Comparison of ENCODE assay signal across 17 mouse cellular contexts in genomic region chr6:6107419-6107966, GRCm38 (mm10).
DNase-seq lines count a peak whose midpoint lies in the region; ATAC-seq and TF ChIP-seq lines count a peak whose summit lies in the region.
"Had no signal": no experiment of that assay in that cellular context is flagged by ENCODE, and none has a peak within 500 bp of the region (broad histone marks: within the 10 kb centered on the region; RNA-seq: fewer than 3 reads in every experiment).

No protein-coding gene starts in this region.

- H3K9ac ChIP-seq in forebrain, embryonic 14.5 days (ENCODE audit: low read length), result no peak overlapping the region
- no peak overlapping the region for H3K9ac ChIP-seq in forebrain, embryonic 12.5 days
- H3K9ac ChIP-seq in intestine, postnatal 0 days (ENCODE audit: low read depth, low read length), result no peak overlapping the region
- H3K9ac ChIP-seq in intestine, embryonic 15.5 days, result no peak overlapping the region
- no peak overlapping the region for H3K9ac ChIP-seq in midbrain, postnatal 0 days (replicated peaks; ENCODE audit: low read length, poor library complexity, severe bottlenecking)
- H3K9ac ChIP-seq in midbrain, embryonic 15.5 days, result no peak overlapping the region
- H3K9ac ChIP-seq: heart, embryonic 13.5 days; liver, embryonic 14.5 days had no signal

- H3K27me3 ChIP-seq in forebrain, embryonic 14.5 days (replicated peaks; ENCODE audit: control insufficient read depth, insufficient read depth, low read length), result no peaks in the 10 kb centered on the region
- H3K27me3 ChIP-seq in forebrain, embryonic 12.5 days, result no peaks in the 10 kb centered on the region
- no peaks in the 10 kb centered on the region for H3K27me3 ChIP-seq in intestine, postnatal 0 days (replicated peaks; ENCODE audit: control insufficient read depth, insufficient read depth, low read length)
- H3K27me3 ChIP-seq in intestine, embryonic 15.5 days (replicated peaks), result no peaks in the 10 kb centered on the region
- H3K27me3 ChIP-seq in midbrain, postnatal 0 days (ENCODE audit: insufficient read depth, low read length), result no peaks in the 10 kb centered on the region
- no peaks in the 10 kb centered on the region for H3K27me3 ChIP-seq in midbrain, embryonic 15.5 days (replicated peaks)
- H3K27me3 ChIP-seq: heart, embryonic 13.5 days had no signal

- H3K4me2 ChIP-seq in forebrain, embryonic 14.5 days (ENCODE audit: low read length), result no peak overlapping the region
- H3K4me2 ChIP-seq in forebrain, embryonic 12.5 days, result no peak overlapping the region
- no peak overlapping the region for H3K4me2 ChIP-seq in intestine, postnatal 0 days (replicated peaks; ENCODE audit: low read depth)
- H3K4me2 ChIP-seq in intestine, embryonic 15.5 days (replicated peaks), result no peak overlapping the region
- H3K4me2 ChIP-seq in midbrain, postnatal 0 days (ENCODE audit: low read depth, low read length, poor library complexity, severe bottlenecking), result no peak overlapping the region
- no peak overlapping the region for H3K4me2 ChIP-seq in midbrain, embryonic 15.5 days
- H3K4me2 ChIP-seq: heart, embryonic 13.5 days; midbrain, embryonic 11.5 days had no signal

- H3K9me3 ChIP-seq in forebrain, embryonic 14.5 days (replicated peaks; ENCODE audit: control insufficient read depth, low read length), result no peaks in the 10 kb centered on the region
- no peaks in the 10 kb centered on the region for H3K9me3 ChIP-seq in forebrain, embryonic 12.5 days
- no peaks in the 10 kb centered on the region for H3K9me3 ChIP-seq in intestine, postnatal 0 days (ENCODE audit: control insufficient read depth)
- H3K9me3 ChIP-seq in intestine, embryonic 15.5 days, result no peaks in the 10 kb centered on the region
- H3K9me3 ChIP-seq in midbrain, postnatal 0 days (ENCODE audit: low read length), result no peaks in the 10 kb centered on the region
- no peaks in the 10 kb centered on the region for H3K9me3 ChIP-seq in midbrain, embryonic 15.5 days
- H3K9me3 ChIP-seq: heart, embryonic 13.5 days had no signal

- WGBS in forebrain, embryonic 14.5 days, result 73% methylated on average over 5 of the region's 5 CpGs
- WGBS in forebrain, embryonic 12.5 days, result 73% methylated on average over 5 of the region's 5 CpGs
- 64% methylated on average over 5 of the region's 5 CpGs for WGBS in intestine, postnatal 0 days
- 61% methylated on average over 5 of the region's 5 CpGs for WGBS in intestine, embryonic 15.5 days
- 58% methylated on average over 5 of the region's 5 CpGs for WGBS in midbrain, postnatal 0 days
- WGBS in midbrain, embryonic 15.5 days, result 58% methylated on average over 5 of the region's 5 CpGs

- no peak overlapping the region for H3K4me3 ChIP-seq in forebrain, embryonic 14.5 days (ENCODE audit: low read depth, low read length)
- H3K4me3 ChIP-seq in forebrain, embryonic 12.5 days (replicated peaks), result no peak overlapping the region
- no peak overlapping the region for H3K4me3 ChIP-seq in intestine, postnatal 0 days (ENCODE audit: low read depth, low read length)
- H3K4me3 ChIP-seq in intestine, embryonic 15.5 days (replicated peaks), result no peak overlapping the region
- no peak overlapping the region for H3K4me3 ChIP-seq in midbrain, postnatal 0 days (ENCODE audit: low read depth, low read length)
- no peak overlapping the region for H3K4me3 ChIP-seq in midbrain, embryonic 15.5 days
- H3K4me3 ChIP-seq: heart, embryonic 13.5 days had no signal

- H3K27ac ChIP-seq in forebrain, embryonic 14.5 days (ENCODE audit: low read depth, low read length), result no peak overlapping the region
- no peak overlapping the region for H3K27ac ChIP-seq in forebrain, embryonic 12.5 days
- no peak overlapping the region for H3K27ac ChIP-seq in intestine, postnatal 0 days (ENCODE audit: low read depth, low read length)
- no peak overlapping the region for H3K27ac ChIP-seq in intestine, embryonic 15.5 days
- H3K27ac ChIP-seq in midbrain, postnatal 0 days (ENCODE audit: low read depth, low read length), result no peak overlapping the region
- H3K27ac ChIP-seq in midbrain, embryonic 15.5 days, result no peak overlapping the region
- H3K27ac ChIP-seq: heart, embryonic 13.5 days; liver, embryonic 14.5 days had no signal

- H3K4me1 ChIP-seq in forebrain, embryonic 14.5 days (ENCODE audit: control insufficient read depth, insufficient read depth, low read length), result 0 out of 2 replicates have a peak, but pooled peaks cover 2% of the 10 kb centered on the region
- H3K4me1 ChIP-seq in forebrain, embryonic 12.5 days, result peaks cover 11% of the 10 kb centered on the region; the same call in 1 of the 2 replicates
- H3K4me1 ChIP-seq in intestine, postnatal 0 days (replicated peaks; ENCODE audit: control insufficient read depth, insufficient read depth, low read length), result peaks cover 6% of the 10 kb centered on the region; the same call in 1 of the 2 replicates
- no peaks in the 10 kb centered on the region for H3K4me1 ChIP-seq in intestine, embryonic 15.5 days (replicated peaks)
- H3K4me1 ChIP-seq in midbrain, postnatal 0 days (ENCODE audit: insufficient read depth, low read length), result peaks cover under 1% of the 10 kb centered on the region; the same call in 1 of the 2 replicates
- no peaks in the 10 kb centered on the region for H3K4me1 ChIP-seq in midbrain, embryonic 15.5 days
- H3K4me1 ChIP-seq: heart, embryonic 13.5 days had no signal

- peak; percentile 50 for TF ChIP-seq CTCF in intestine, postnatal 0 days (IDR thresholded peaks at IDR 0.05; ENCODE audit: low read depth)
- TF ChIP-seq CTCF in midbrain, postnatal 0 days (IDR thresholded peaks at IDR 0.05), result peak; percentile 57

- no peak for ATAC-seq in forebrain, embryonic 14.5 days
- ATAC-seq in forebrain, embryonic 12.5 days (ENCODE audit: low FRiP score), result no peak
- no peak for ATAC-seq in intestine, postnatal 0 days
- no peak for ATAC-seq in intestine, embryonic 15.5 days
- no peak for ATAC-seq in midbrain, postnatal 0 days (ENCODE audit: low FRiP score)
- ATAC-seq in midbrain, embryonic 15.5 days (replicated peaks), result no peak
- ATAC-seq: forebrain, embryonic 16.5 days had no signal

- no peaks in the 10 kb centered on the region for H3K36me3 ChIP-seq in forebrain, embryonic 14.5 days (ENCODE audit: control insufficient read depth, insufficient read depth, low read length)
- H3K36me3 ChIP-seq in forebrain, embryonic 12.5 days (replicated peaks), result no peaks in the 10 kb centered on the region
- no peaks in the 10 kb centered on the region; the same call in 1 of the 2 replicates for H3K36me3 ChIP-seq in intestine, postnatal 0 days (ENCODE audit: control insufficient read depth, insufficient read depth)
- no peaks in the 10 kb centered on the region for H3K36me3 ChIP-seq in intestine, embryonic 15.5 days
- no peaks in the 10 kb centered on the region for H3K36me3 ChIP-seq in midbrain, postnatal 0 days (ENCODE audit: insufficient read depth, low read length)
- no peaks in the 10 kb centered on the region for H3K36me3 ChIP-seq in midbrain, embryonic 15.5 days (replicated peaks)

- DNase-seq in forebrain, embryonic 14.5 days (ENCODE audit: low spot score), result peak; percentile 21
- peak; percentile 26 for DNase-seq in midbrain, postnatal 0 days (ENCODE audit: low spot score)
- DNase-seq in spleen, postnatal 4 days (ENCODE audit: low spot score in 2 of 2), result no peak
- DNase-seq in ovary, adult 18-20 months (ENCODE audit: low spot score), result no peak
- DNase-seq: adrenal gland, adult 8-10 months; cerebellum, adult 8-10 months; gastrocnemius, postnatal 10 days; kidney, adult 18-20 months; lung, postnatal 36 days had no signal

Comparison
In these comparisons a context has a peak if more than half of its experiments do, and no peak if none do; other contexts are left out.
1. DNase-seq: peak in forebrain, embryonic 14.5 days (single experiment) and midbrain, postnatal 0 days (single experiment); none in spleen, postnatal 4 days (0 of 2) and ovary, adult 18-20 months (single experiment).